Mouse (Mus musculus) frontal cortex, adult (tissue): ENCODE results near the gene Ap2b1.
"Not testable (repeated sequence)": the region's sequence is repeated elsewhere in the genome, so short reads cannot be mapped to it uniquely, and the experiment has no call there.

ENCODE experiments used
- ATAC-seq: cut with Nextera tagmentation; 2 replicates; pipeline ENCODE4 v1.9.2; 2017; ENCODE audit warnings: mild to moderate bottlenecking, moderate library complexity, mixed read lengths; ENCODE audit not compliant: low TSS enrichment

Ap2b1 gene

DNA sequence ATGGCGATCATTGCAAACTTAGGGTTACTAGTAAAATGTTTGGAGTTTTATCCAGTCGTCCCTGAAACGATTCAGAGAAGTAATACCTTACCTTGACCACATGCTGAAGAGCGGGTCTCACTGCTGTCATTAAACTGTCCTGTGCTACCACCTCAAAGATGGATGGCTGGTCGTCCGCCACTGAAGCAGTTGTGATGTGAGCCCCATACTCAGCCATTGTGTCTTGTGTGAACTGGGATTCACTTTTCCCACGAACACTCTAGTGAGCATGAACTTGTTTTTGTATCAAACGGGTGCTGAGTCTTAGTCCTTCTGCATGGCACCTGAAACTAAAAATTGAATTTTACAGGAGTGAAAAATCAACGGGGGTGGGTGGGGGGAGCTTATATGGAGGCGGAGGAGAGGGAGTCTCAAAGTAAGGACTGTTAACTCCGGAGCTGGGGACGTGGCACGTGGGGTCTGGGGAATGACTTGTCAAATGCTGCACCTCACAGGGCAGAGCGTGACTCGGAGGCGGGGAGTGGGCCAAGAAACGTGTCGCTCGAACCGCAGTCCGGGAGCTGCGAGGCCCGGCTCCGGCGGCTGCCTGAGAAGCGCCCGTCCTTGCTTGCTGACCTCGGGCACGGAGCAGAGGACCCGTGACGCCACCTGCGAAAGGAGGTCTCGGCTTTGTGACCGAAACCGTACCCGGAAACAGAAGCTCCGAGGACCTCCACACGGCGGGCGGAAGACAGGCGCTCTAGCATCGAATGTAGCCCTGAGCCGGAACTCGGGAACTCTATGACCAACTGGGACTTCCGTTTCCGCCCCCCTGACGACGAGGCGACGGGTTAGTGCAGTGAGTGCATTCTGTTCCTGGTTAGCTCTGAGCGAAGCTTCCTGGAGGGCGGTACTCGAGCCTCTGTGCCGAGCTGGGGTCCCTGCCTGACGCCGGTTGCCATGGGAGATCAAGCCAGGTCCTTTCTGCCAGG is at the start of gene Ap2b1:
Ap2b1 (plus strand) TSS at position 800 of the 971 bp plus-strand sequence.
- peak; percentile 87 for ATAC-seq

DNA sequence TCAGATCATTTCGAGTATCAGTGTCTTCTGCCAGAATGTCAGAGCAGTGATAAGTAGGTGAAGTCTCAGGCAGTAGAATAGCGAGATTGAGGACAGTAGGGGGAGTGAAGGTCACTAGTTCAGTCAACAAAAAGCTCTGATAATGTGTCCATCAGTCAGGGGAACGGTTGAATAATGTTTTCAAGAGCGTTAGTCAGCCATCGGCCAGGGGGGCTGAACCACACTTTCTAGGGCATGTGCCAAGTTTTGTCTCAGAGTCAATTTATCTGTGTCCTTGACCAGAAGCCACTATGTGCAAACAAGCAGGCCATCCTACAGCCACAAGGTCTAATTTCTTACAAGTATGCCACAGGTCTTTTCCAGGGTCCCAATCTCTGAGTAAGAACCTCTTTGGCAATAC is 41.6 kb upstream of the Ap2b1 start:
- ATAC-seq: not testable (repeated sequence)

DNA sequence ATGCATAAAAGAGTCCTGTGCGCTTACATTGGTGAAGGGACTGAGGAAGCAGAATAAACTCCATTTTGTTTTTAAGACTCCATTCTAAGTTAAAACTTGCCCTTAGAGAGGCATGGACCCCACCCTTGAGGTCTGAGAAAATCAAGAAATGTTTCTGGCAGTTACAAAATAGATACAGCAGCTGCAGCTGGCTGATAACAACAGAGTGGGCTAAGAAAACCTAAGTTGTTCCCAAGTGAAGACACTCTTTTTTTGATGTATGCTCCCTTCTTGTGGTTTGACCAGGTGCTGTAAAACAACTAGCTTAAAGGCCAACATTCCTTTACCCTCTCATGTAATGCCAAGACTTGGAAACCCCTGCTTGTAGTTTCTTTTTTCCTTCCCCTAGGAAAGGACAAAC is 36.2 kb upstream of the Ap2b1 start:
- ATAC-seq: no peak

DNA sequence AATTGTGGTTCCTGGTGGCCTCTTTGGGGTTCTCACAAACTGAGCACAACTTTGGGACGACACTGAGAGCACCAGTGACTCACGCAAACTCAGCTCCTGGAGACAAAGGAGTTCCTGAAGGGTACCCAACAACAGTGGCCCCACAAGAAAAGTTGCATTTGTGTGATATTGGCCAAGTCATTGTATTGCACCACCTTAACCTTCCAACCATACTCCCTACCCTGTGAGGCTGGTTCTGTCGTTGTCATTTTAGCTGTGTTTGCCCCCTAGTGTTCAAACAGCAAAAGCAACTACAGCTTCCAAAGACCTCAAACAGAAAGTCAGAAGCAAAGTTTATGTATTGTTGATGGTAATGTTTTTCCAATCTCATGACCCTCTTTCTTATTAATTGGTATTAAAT is 35.7 kb upstream of the Ap2b1 start:
- ATAC-seq: 0 out of 2 replicates have a peak, but pooled peaks have one; percentile 55

DNA sequence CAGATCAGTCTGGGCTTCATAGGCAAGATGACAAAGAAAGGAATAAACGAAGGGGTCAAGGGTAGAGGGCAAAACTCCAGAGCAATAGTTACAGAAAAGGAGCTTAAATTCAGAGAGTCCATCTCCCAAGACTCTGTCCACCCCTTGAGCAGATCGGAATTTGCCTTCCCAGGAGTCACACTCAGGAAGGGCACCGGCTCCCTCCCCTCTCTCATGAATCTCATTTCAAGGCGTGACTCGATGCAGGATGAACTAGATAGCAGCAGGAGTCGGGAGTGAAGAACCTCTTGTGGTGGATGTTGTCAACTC is 28.0 kb upstream of the Ap2b1 start:
- ATAC-seq: peak; percentile 77

DNA sequence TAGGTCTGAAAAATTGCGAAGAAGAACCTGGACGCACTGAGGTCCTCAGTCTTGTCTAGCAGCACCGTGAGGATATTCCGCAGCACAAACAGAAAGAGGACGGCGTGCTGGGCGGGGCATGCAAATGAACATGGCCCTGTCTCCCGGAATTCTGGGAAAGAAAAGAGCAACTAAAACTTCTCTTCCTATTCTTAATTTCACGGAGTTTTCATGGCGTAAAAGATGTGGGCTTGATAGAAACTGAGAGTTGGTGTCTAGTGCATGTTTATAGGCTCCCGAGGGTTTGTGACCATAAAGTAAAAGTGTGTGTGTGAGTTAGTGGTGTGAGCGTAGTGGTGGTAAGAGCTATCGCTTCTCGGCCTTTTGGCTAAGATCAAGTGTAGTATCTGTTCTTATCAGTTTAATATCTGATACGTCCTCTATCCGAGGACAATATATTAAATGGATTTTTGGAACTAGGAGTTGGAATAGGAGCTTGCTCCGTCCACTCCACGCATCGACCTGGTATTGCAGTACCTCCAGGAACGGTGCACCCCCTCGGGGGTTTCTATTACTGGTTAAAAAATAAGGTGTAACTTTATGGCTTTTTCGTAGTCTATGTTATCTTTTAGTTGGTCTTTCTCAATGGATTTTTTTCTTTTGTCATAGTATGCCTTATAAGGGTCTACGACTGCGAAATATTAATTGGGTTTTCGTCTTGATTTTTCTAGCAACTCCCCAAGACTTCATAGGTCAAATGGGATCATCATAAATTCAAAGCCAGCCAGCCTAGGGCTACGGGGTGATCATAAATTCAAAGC is 27.5 kb upstream of the Ap2b1 start:
- peak; percentile 88 for ATAC-seq

DNA sequence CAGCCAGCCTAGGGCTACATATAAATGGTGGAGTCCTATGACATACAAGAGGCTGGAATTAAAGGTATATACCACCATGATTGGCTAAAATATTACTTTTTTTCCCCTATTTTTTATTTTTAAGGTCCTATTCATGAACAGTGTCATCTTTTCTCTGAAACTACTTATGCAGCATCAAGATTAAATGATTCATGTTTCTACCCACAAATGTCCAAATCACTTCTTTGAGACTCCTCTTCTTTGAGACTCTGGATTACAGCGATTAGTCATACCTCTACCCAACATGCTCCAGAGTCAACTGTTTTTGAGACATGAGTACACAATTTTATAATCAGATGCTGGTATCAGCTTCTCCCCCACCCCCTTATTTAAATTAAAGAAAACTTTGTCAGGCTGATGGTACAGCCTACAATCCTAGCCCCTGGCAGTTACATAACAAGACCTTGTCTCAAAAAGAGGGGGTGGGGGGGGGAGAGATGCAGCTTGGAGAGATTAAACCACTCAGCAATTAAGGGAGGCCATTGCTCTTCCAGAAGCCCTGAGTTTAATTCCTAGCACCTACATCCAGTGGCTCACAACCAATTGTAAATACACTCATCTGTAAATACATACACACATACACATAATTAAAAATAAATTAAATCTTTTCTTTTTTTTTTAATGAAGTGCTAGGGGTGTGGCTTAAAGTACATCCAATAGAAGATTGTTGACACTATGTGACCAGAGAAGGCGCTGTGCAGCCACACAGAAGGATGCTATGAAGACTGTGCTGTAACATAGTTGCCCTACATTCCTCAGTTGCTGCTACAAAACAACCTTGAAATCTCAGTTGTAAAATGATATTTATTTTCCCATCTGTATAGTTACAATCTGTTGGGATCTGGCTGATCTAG is 26.6 kb upstream of the Ap2b1 start:
- ATAC-seq: peak; percentile 48; the same call in 1 of the 2 replicates

DNA sequence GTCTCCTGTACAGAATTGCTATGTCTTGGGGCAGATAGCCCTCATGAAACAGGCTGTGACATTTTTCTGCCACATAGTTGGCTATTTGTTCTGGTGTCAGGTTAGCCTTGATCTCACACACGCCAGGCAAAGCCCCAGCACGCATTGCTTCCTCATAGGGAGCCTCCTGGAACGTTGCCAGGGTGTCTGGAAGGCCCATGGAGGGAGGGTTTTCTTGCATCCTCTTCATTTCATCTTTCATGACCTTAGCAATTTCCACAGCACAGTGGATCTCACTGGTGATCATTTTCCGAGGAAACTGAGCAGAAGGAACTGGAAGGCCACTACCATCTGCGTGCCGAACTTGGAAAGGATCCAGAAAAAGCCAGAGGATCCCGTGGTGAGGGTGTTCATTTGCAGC is 22.6 kb upstream of the Ap2b1 start:
- no peak for ATAC-seq

DNA sequence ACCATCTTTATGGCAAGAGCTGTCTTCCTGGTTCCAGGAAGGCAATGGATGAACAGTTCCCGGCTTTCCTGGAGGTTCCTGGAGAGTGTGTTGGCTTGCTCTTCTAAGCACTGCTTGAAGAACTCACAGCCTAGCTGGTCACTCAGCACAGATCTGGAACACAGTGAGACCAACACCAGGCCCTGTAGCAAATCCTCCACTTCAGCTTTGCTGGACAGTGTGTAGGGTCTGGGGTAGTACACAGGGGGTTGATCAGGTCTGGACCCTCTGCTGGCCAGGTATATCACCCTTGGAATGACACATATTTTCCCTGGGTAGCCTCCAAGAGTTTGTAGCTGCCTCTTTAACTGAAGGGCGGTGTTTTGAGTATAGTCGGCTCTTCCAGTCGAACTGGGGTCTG is 19.8 kb upstream of the Ap2b1 start:
- ATAC-seq: no peak

DNA sequence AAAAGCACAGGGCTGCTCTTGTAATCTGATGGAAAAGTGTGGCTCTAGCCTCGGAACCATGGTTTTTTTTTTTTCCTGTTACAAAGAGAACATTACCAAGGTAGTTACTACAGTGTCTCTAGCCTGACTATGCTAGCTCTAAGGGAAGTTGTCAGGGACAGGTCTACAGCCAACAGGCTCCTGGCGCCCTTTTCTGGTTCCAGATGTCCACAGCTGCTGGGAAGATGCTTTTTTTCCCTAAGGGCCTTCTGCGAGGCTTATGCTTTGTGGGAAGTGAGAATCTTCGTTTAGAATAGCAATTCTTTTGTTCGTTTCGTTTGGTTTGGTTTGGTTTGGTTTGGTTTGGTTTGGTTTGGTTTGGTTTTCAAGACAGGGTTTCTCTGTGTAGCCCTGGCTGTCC is 19.1 kb upstream of the Ap2b1 start:
- no peak for ATAC-seq

DNA sequence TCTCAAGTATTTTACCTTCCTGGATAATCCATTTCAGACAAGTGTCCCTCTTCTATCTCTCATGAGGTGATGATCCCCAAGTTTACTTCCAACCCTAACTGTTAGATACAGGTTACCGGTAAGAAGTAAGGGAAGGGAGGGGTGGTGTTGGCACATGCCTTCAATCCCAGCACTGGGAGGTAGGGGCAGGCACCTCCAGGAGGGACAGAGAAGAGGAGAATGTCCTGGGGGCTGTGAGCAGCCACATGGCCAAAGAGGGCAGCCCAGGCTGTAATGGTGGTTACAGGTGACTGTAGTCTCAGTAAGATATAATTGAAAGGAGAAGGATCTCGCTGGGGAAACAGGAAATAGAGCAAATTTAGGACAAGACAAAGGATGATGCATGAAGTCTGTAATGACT is 16.7 kb upstream of the Ap2b1 start:
- no peak for ATAC-seq

DNA sequence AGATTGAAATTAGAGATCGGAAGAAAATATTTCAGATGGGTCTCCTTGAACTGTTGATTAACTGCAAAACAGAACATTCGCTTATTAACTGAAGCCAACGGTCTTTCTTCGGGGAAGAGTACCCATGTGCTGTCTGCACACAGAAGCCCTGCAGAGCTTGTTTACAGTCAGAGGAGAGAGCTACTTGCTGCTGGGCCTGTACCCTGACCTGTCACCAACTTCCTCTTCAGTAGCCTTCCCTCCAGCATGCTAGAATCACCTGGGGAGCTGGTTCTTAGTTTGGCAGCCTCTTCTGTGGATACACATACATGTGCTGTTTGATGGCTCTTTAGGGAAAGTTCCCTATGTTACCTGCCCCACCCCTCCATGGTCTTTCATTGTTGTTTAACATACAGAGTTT is 13.2 kb upstream of the Ap2b1 start:
- no peak for ATAC-seq

DNA sequence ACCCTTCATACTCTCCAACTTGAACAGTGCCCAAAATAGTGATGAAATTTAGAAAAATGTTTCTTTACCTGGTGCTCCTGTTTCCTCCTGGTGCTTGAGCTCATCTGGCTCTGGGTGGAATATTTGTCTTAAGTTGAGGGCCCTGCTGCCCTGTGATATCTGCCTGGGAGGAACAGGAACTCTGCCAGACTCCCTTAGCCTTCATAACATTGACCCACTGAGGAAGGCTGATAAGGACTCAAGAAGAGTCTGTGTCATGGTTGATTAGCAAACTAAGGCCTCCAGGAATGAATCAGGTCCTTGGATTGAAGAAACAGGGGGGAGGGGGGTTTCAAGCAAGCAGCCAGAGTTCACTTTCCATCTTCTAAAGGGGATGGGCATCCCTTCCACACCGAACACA is 12.3 kb upstream of the Ap2b1 start, which contains the start of gene Slfn14:
Slfn14 (minus strand) TSS at position 161 of the 400 bp plus-strand sequence.
- no peak for ATAC-seq

DNA sequence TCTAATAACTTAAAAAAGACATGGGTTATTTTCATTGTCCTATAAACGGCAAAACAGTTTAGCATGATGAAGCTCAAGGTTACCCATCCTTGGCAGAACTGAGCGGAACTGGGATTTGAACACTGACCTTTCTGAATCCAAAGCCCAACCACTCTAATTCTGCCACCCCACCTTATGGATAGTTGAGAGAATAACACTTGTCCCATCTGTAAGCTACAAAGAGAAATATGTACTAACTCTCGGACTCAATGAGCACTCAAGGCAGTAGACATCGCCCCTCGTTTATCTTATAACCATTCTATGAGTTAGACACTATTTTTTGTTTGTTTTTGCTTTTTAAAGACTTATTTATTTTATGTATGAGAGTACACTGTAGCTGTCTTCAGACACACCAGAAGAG is 9.8 kb upstream of the Ap2b1 start:
- ATAC-seq: no peak

DNA sequence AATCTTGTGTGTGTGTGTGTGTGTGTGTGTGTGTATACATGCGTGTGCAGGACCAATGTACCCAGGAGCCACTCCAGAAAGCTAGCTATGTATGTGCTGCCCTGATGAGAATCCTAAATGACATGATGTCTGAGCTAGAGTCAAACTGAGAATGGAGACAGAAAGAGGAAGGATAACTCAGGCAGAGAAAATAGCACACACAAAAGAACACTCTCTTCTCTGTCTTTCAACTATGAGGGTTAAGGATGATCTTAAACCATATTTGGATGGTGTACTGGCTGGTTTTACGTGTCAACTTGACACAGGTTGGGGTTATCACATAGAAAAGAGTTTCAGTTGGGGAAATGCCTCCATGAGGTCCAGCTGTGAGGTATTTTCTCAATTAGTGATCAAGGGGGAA is 9.2 kb upstream of the Ap2b1 start:
- ATAC-seq: no peak

DNA sequence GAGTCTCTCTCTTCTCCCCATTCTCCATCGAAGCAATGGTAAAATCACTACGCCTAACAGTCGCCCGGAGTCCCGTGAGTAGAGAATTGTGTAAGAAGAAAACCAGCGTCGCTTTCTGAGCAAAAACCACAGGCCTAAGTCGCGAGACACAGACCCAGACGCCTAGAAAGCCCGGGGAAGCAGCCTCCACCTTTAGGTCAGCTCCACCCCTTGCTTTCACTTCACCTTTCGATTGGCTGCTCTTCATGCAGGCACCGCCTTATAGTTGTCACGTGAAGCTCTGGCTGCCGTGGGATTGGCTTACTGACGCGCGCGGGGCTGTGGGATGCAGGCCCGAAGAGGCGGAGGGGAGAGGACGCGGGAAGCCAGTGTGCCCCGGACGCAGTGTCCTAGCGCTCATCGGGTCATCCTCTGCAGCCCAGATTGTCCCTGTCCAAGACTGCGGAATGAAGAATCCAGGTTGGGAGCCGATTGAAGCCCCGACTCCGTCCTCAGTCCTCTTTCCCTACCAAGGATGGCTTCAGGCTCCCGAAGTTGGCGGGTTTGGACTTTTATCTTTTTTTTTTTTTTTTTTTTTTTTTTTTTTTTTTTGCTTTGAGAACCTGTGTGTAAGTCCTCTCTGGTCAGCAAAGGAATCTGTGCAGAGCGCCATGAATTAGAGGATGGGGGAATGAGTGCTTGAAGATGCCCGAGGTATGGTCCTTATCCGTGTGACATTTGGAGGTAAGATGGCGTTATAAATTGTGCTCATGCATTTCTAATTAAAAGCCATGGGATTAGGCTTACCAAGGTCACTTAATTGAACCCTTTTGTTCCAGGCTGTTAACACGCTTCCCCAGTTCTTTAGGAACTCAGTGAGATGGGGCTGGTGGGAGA is 7.2 kb upstream of the Ap2b1 start:
- peak; percentile 100 for ATAC-seq

DNA sequence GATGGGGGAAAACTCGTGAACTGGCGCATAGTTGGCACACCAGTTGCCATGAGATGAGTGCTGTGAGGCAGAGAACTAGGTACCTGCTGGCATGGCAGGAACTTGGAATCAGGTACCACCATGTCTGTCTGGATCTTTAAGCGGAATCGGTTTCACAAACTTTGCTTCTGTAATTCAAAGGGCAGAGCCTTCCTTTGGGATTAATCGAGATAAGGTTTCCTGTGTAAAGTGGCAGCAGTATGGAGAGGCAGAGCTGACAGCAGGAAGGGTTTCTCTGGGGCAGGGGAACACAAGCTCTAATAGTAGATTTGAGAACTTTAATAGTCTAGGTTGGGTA is 6.6 kb upstream of the Ap2b1 start:
- no peak for ATAC-seq

DNA sequence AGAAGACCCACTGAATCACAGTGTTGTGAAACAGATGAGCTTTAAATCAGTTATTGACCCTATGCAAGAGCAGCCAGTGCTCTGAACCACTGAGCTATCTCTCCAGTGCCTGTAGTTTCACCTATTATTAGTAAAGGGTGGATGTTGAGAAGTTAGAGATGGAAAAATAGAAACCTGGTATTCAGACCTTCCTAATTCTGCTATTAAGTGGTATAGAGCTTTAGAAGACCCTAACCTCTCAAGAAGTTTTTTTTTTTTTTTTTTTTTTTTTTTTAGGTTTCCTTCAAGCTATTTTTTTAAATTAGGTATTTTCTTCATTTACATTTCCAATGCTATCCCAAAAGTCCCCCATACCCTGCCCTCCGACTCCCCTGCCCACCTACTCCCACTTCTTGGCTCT is 5.6 kb upstream of the Ap2b1 start:
- ATAC-seq: no peak

DNA sequence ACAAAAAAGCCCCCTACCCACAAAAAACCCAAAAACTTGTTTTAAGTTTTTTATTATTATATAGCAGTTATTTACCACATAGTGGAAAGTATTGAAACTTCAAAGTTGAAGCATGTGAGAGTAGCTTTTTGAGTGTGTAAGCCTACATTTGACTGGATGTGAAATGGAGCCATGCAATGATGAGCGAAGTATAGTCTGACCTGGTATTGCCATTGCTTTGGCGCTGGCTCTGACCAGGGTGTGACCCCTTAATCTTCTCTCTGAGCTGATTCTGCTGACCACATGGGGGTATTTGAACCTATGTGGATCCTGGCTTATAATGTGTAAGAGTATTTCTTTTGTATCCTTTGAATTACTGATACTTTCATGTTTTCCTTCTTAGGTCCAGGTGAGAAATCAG is 4.7 kb upstream of the Ap2b1 start:
- ATAC-seq: no peak

DNA sequence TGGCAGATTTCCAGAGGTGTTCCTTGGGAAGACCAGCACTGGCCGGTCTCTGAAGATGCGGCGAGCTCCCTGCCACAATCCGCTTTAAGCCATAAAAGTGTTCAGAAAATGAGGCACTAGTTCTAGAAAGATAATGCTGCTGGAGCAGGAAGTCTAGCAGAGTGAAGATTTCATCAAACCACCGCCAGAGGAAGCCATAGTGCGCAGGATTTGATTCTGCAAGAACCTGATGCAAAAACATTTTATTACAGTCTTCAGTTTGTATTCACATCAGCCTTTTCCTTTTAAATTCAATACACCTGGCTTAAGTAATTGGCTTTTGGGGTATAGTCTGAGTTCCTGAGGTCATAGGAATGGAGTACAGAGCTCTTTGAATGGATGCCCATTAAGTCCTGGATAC is 1.0 kb upstream of the Ap2b1 start:
- no peak for ATAC-seq

DNA sequence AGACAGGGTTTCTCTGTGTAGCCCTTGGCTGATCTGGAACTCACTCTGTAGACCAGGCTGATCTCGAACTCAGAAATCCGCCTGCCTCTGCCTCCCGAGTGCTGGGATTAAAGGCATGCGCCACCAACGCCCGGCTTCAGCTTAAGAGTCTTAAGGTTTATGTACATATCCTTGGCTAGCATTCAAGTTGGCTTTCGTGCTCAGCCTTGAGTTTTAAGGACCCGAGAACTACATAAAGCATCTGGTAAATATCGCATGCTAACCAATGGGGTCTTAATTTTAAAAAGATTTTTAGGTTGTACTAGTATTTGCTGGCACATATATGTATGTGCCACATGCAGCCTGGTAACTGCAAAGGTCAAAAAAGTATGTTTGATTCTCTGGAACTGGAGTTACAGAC is 900 bp downstream of the Ap2b1 start:
- no peak for ATAC-seq
